Mouse (Mus musculus) hindbrain, embryonic 13.5 days (tissue): ENCODE results near the gene Clcn2. TPM values are rescaled to one million over a fixed set of nuclear protein-coding genes. Genes with fewer than 3 reads are reported as not detected.
"Not testable (repeated sequence)": the region's sequence is repeated elsewhere in the genome, so short reads cannot be mapped to it uniquely, and the experiment has no call there.

Experiments
- ATAC-seq: fragments of 200-750 bp; cut with Nextera tagmentation; 2 replicates; pipeline ENCODE4 v1.8.0; 2017; ENCODE audit warnings: moderate TSS enrichment; ENCODE audit not compliant: low FRiP score
- H3K27ac ChIP-seq: fragments of 300-500 bp; sonication (generic); 2 replicates; pipeline ENCODE4 v1.5.1; 2015; ENCODE audit warnings: inconsistent platforms, mild to moderate bottlenecking, moderate library complexity
- H3K27me3 ChIP-seq: fragments of 300-500 bp; sonication (generic); 2 replicates; pipeline ENCODE4 v1.6.1; 2015; ENCODE audit warnings: mild to moderate bottlenecking, inconsistent platforms
- H3K36me3 ChIP-seq: fragments of 300-500 bp; sonication (generic); 2 replicates; pipeline ENCODE4 v1.6.1; 2015; ENCODE audit warnings: mild to moderate bottlenecking, inconsistent platforms
- H3K4me1 ChIP-seq: fragments of 300-500 bp; sonication (generic); replicated peaks from 2 replicates; pipeline ENCODE4 v1.6.1; 2015; ENCODE audit warnings: inconsistent platforms
- H3K4me2 ChIP-seq: fragments of 300-500 bp; sonication (generic); 2 replicates; pipeline ENCODE4 v1.6.1; 2015; ENCODE audit warnings: inconsistent platforms, mild to moderate bottlenecking, moderate library complexity
- H3K4me3 ChIP-seq: fragments of 300-500 bp; sonication (generic); 2 replicates; pipeline ENCODE4 v1.5.1; 2015; ENCODE audit warnings: mild to moderate bottlenecking, inconsistent platforms
- H3K9ac ChIP-seq: fragments of 300-500 bp; sonication (generic); 2 replicates; pipeline ENCODE4 v1.6.1; 2015; ENCODE audit warnings: mild to moderate bottlenecking, inconsistent platforms
- H3K9me3 ChIP-seq: fragments of 300-500 bp; sonication (generic); 2 replicates; pipeline ENCODE4 v1.6.1; 2016; ENCODE audit warnings: inconsistent platforms
- WGBS: fragments of 180-500 bp; shearing (Covaris S2); methylation state at CpG from one replicate; pipeline ENCODE4 v1.1.7; 2015; 5-methylcytosine and 5-hydroxymethylcytosine counted together
- polyA plus RNA-seq: library from polyadenylated mRNA; unstranded; fragments of >200 nt; fragmentation: Nextera tagmentation; extraction: Ambion mirVana; gene quantifications from 2 replicates; pipeline ENCODE4 v1.2.1, GENCODE M21; 2015

Clcn2 gene
- polyA plus RNA-seq, 1 experiment from 2014 or later, result 30.2 TPM

- peaks cover 26% of the 10 kb centered on the region for H3K4me1 ChIP-seq
- 32% methylated on average over 6 of the region's 6 CpGs for WGBS
- peaks cover 17% of the 10 kb centered on the region for H3K36me3 ChIP-seq
- H3K4me2 ChIP-seq, result peak overlapping the region; percentile 98
- no peak overlapping the region for H3K9ac ChIP-seq
- no peak for ATAC-seq
- H3K4me3 ChIP-seq, result peak overlapping the region; percentile 82
- H3K27ac ChIP-seq, result no peak overlapping the region
- no peaks in the 10 kb centered on the region for H3K27me3 ChIP-seq
- no peaks in the 10 kb centered on the region for H3K9me3 ChIP-seq
These were observed 45.7 kb downstream of the Clcn2 start for GRCm38 (mm10) chr16:20671886-20672285.

- peaks cover 23% of the 10 kb centered on the region for H3K4me1 ChIP-seq
- no peak for ATAC-seq
- H3K4me2 ChIP-seq, result no peak overlapping the region
- no peak overlapping the region for H3K4me3 ChIP-seq
- H3K27ac ChIP-seq, result no peak overlapping the region
- H3K9me3 ChIP-seq, result no peaks in the 10 kb centered on the region
- 94% methylated on average over 3 of the region's 3 CpGs for WGBS
- peaks cover 2% of the 10 kb centered on the region for H3K36me3 ChIP-seq
- no peak overlapping the region for H3K9ac ChIP-seq
- H3K27me3 ChIP-seq, result no peaks in the 10 kb centered on the region
These were observed 47.3 kb downstream of the Clcn2 start for GRCm38 (mm10) chr16:20670291-20670690.

GRCm38 (mm10) chr16:20668013-20668412, 49.5 kb downstream of the Clcn2 start, which contains the start of gene Eif4g1:
TSS of gene Eif4g1 (plus strand) at chr16:20668313.
- H3K4me1 ChIP-seq, H3K27ac ChIP-seq, H3K9me3 ChIP-seq, ATAC-seq, H3K9ac ChIP-seq, H3K4me2 ChIP-seq, H3K4me3 ChIP-seq, H3K27me3 ChIP-seq: not testable (repeated sequence)
- peaks cover 22% of the 10 kb centered on the region for H3K36me3 ChIP-seq
- WGBS, result 99% methylated on average over 5 of the region's 6 CpGs

- Histone ChIP-seq H3K27me3 (no peaks in the 10 kb centered on the region), H3K27ac (no peak overlapping the region), H3K9me3 (no peaks in the 10 kb centered on the region), H3K9ac (no peak overlapping the region), H3K4me2 (no peak overlapping the region), H3K4me3 (no peak overlapping the region), H3K36me3 (peaks cover 86% of the 10 kb centered on the region), H3K4me1 (peaks cover 13% of the 10 kb centered on the region)
- WGBS, result 93% methylated on average over 4 of the region's 4 CpGs
- ATAC-seq, result no peak
These were observed 59.9 kb downstream of the Clcn2 start for GRCm38 (mm10) chr16:20657661-20658060.

GRCm38 (mm10) chr16:20653315-20653714, 64.2 kb downstream of the Clcn2 start:
- Histone ChIP-seq H3K4me2 (peak overlapping the region; percentile 89), H3K9me3 (no peaks in the 10 kb centered on the region), H3K36me3 (peaks cover 43% of the 10 kb centered on the region), H3K4me3 (no peak overlapping the region), H3K27me3 (no peaks in the 10 kb centered on the region), H3K9ac (no peak overlapping the region), H3K4me1 (peaks cover 24% of the 10 kb centered on the region), H3K27ac (no peak overlapping the region)
- ATAC-seq, result no peak
- WGBS, result 49% methylated on average over 2 of the region's 2 CpGs

Other genes starting within 250 kb of the Clcn2 start
- 99.5 and 100 TPM in 2 replicates for gene Eif2b5, start 218.9 kb downstream of the Clcn2 start, polyA plus RNA-seq
- gene Dvl3, start 200.8 kb downstream of the Clcn2 start, polyA plus RNA-seq, result 40.7 and 43.5 TPM in 2 replicates
- 1,101 and 1,130 TPM in 2 replicates for gene Ap2m1, start 182.3 kb downstream of the Clcn2 start, polyA plus RNA-seq
- 81.2 and 85.0 TPM in 2 replicates for gene Abcf3, start 169.2 kb downstream of the Clcn2 start, polyA plus RNA-seq
- 13.1 and 14.1 TPM in 2 replicates for gene Vwa5b2, start 128.3 kb downstream of the Clcn2 start, polyA plus RNA-seq
- gene Eef1akmt4, start 106.2 kb downstream of the Clcn2 start, polyA plus RNA-seq, result 13.4 and 15.1 TPM in 2 replicates
- gene Gm49333, start 106.1 kb downstream of the Clcn2 start, polyA plus RNA-seq, result not detected in 2 replicates
- 41.3 and 43.3 TPM in 2 replicates for gene Alg3, start 106.0 kb downstream of the Clcn2 start, polyA plus RNA-seq
- gene Camk2n2, start 96.5 kb downstream of the Clcn2 start, polyA plus RNA-seq, result 23.1 and 24.9 TPM in 2 replicates
- gene Ece2, start 87.9 kb downstream of the Clcn2 start, polyA plus RNA-seq, result 11.2 and 11.7 TPM in 2 replicates
- 363 and 367 TPM in 2 replicates for gene Psmd2, start 66.1 kb downstream of the Clcn2 start, polyA plus RNA-seq
- gene Eif4g1, start 49.4 kb downstream of the Clcn2 start, polyA plus RNA-seq, result 150 and 151 TPM in 2 replicates
- gene Fam131a, start 24.5 kb downstream of the Clcn2 start, polyA plus RNA-seq, result 32.7 and 35.1 TPM in 2 replicates
- gene Polr2h, start 81 bp downstream of the Clcn2 start, polyA plus RNA-seq, result 83.5 and 93.7 TPM in 2 replicates
- gene Chrd, start 15.4 kb upstream of the Clcn2 start, polyA plus RNA-seq, result 5.7 and 6.4 TPM in 2 replicates
- gene Thpo, start 16.8 kb upstream of the Clcn2 start, polyA plus RNA-seq, result 0.88 and 1.1 TPM in 2 replicates